Mouse (Mus musculus): Measurements from ENCODE around the gene Rab11fip3.

Gene Rab11fip3

GRCm38 (mm10) chr17:25985306-25986294 is 83.8 kb downstream of the Rab11fip3 start, which contains the start of gene Capn15:
Gene Capn15 (minus strand): TSS chr17:25985796.
- peak; percentile 93 for DNase-seq

GRCm38 (mm10) chr17:25984556-25985305 is 84.6 kb downstream of the Rab11fip3 start:
- no peak for DNase-seq

DNA sequence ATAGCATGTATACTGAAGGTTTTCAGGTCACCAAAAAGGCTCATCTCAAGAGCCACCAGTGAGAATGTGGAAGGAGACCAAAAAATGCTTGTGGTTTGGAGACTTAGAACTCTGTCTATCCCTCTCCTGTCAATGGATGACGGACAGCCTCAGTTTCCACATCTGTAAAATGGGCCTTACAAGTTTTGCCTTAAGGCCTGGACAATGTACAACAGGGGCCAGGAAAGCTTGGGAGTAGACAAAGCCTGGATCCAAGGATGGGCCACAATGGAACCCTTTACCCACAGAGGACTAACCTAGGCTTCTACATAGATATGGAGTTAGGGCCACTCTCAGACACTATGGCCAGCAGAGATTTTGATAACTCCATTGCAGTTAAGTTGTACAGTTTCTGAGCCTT is 85.3 kb downstream of the Rab11fip3 start:
- no peak for DNase-seq

- DNase-seq: no peak
These were observed 86.4 kb downstream of the Rab11fip3 start for GRCm38 (mm10) chr17:25982913-25983312.

GRCm38 (mm10) chr17:25980854-25981253 is 88.5 kb downstream of the Rab11fip3 start:
- DNase-seq: no peak

GRCm38 (mm10) chr17:25979829-25980738 is 89.3 kb downstream of the Rab11fip3 start:
- DNase-seq: no peak

DNA sequence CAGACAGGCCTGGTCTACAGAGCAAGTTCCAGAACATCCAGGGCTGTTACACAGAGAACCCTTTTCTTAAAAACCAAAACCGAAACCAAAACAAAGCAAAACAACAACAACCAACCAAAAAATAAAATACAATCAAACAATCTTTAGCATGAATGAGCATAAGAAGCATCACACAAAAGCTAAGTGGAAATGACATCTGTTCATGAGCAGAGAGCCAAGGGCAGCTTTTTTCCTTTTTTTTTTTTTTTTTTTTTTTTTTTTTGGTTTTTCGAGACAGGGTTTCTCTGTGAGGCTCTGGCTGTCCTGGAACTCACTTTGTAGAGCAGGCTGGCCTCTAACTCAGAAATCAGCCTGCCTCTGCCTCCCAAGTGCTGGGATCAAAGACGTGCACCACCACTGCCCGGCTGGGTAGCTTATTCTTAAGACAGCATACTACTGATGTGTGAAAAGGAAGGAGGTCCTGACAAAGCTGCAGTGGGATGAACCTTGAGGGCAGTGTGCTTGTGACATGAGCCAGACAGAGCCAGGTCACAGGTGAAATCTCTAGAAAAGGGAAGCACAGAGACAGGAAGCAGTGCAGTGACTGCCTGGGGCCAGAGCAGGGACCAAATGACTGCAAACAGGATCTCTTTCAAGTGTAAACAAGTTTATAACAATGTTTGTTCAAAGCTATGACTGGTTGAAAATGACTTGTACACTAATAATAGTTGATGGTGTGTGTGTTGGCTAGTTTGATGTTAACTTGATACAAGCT is 98.2 kb downstream of the Rab11fip3 start:
- no peak for DNase-seq

DNA sequence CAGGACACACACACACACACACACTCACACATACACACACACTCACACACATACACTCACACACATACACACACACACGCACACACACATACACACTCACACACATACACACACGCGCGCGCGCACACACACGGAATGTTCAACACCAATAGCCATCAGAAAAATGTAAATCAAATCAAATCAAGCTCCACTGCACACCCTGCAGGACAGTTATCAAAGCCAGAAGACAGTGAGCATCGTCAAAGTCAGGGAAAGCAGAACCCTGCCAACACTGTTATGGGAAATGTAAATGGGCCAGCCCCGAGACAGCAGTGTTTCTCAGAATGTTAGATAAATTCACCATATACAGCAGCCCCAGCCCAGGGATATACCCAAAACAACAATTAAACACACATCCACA is 98.9 kb downstream of the Rab11fip3 start:
- DNase-seq: no peak

DNA sequence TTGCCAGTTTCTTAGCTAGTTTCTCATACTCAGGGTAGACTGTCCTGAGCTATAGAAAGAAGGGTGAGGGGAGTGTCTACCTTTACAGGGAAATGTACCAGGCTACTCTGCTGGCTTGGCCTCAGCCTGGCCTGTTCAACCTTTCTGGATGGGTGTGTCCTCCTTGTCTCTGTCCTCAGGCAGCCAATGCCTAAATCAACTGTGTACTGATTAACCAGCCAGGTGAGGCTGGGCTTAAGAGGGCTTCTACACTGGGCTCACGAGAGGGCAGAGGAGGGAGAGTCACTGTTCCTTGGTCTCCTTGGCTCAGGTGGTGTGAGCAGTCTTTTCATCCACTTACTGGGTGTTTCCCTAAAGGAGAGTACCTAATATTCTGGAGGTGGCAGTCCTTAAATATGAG is 101.2 kb downstream of the Rab11fip3 start:
- peak; percentile 25 for DNase-seq

- peak; percentile 18 for DNase-seq
These were observed 101.7 kb downstream of the Rab11fip3 start for GRCm38 (mm10) chr17:25967652-25968051.

DNA sequence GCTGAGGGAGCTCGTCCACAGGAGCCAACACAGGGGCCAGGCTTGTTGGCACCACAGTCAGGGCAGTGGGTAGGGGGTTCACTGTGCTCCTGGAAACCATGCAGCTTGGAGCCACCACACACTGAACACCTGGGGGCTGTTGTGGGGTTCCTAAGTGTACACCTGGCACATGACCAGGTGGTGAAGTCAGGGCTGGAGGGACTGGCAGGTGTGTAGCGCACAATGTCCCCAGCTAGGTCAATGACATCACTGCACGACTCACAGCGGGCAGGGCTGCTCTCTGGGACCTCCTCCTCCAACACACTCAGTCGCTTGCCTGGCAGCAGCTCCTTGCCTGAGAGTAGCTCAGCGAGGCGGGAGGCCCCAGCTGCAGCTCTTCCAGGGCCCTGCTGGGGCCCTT is 105.1 kb downstream of the Rab11fip3 start:
- no peak for DNase-seq

GRCm38 (mm10) chr17:25962413-25962905 is 106.9 kb downstream of the Rab11fip3 start:
- DNase-seq: no peak

DNA sequence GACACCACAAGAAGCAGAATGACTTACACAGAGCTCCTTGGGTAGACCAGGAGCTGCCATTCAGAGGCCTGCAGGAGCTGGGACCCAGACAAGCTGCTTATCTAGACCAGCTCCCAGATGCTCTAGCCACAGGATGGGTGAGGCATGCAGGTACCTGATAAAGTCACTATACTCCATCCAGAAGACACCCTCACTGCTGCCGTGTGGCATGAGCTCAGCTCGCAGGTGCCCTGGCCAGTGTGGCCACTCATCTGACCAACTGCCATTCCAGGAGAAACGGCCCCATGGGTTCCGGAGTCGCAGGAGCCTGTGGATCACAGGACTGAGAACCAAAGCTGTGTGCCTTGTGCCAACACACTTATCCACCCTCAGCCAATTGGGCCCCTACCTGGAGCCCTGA is 107.8 kb downstream of the Rab11fip3 start:
- DNase-seq: no peak

DNA sequence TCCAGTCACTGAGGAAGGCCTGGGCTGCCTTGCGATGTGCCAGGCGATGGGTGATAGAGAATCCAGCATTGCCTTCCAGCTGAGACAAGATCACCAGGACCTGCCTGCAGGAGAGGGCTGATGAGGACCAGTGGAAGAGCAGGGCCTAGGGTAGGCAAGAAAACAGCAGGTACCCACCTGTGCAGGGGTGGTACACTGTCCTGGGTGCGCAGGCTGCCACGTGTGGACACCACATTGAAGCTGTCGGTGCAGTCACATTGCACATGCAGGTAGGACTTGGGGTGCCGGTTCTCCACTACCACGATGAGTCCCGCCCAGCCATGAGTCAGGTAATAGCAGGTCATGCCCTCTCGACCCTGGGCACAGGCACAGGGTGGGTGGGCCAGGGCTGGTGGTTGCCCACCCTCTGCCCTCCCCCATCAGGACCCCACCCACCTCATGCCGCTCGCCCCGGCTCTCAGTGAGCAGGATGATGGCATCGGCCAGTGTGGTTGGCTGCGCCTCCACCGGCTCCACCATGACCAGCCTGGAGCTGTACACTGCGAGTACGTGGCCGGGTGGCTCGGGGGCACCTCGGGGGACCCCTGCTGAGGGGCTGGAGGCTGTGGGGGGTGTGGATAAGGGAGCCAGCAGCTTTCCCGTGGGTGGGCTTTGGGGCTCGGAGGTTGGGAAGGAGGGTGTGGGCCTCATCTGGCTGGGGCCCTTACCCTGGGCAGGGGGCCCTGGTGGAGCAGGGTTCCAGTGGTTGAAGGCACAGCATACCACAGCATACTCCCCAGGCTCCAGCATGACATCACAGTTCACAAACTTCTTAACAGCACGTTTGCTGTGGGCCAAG is 109.5 kb downstream of the Rab11fip3 start:
- no peak for DNase-seq

- DNase-seq: no peak
These were observed 110.4 kb downstream of the Rab11fip3 start for GRCm38 (mm10) chr17:25958771-25959494.

DNA sequence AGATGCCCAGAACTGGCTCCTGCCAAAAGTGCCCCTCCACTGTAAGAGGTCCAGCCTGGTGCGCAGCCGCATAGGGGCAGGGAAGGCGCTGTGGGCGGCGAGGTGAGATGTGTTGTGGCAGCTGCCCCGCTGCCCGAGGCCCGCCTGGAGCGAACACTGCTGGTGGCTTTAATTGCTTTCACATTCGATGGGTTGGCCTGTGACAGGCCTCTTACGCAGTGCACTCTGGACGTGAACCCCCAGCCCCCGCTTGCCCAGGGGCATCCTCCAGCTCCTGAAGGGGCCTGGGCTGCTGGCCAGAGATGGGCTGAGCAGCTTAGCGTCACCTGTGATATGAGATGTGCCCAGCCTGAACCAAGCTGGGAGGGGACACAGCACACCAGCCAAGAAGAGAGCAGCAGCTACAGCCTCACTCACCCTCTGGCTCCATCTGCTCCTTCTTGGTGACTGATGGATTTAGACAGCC is 111.7 kb downstream of the Rab11fip3 start:
- no peak for DNase-seq

DNA sequence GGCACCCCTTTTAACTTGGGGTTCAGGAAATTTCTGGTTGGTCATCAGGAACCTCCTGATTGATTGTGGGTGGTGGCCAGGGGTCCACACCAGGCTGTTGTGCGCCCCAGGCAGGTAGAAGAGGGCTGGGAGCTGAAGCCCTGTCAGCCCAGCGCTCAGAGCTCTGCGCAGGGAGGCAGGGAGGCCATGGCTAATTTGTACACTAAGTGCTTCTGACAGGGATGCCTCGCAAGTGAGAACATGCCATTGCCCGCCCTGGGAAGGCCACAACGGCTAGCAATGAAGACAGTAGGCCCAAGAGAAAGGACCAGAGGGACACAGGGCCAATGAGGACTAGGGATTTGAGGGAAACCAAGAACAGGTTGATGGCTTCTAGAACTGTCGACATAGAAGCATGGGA is 112.7 kb downstream of the Rab11fip3 start:
- no peak for DNase-seq

DNA sequence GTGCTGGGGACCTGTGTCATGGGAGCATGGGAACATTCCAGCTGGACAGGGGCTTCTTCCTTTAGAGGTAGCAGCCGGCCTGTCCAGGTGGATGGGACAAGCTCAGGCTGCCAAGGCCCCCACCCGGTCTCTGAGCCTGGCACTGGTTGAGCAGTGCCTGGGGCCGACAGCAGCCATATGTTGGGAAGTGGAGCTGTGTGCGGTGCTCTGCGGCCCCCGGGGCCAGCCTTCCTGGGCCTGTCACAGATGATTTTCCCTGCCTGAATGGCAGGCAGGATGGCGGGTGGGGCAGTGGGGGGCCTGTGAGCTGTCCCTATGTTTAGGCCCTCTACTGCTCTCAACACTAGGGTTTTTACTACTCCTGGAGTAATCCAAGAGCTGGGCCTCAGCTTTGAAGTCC is 113.2 kb downstream of the Rab11fip3 start:
- DNase-seq: no peak

- no peak for DNase-seq
These were observed 113.6 kb downstream of the Rab11fip3 start for GRCm38 (mm10) chr17:25955736-25956135.

- DNase-seq: no peak
These were observed 114.7 kb downstream of the Rab11fip3 start for GRCm38 (mm10) chr17:25954671-25955070.

All from lung, postnatal 14 days (tissue).